Mouse (Mus musculus) ES-E14 (cell line): ENCODE results near the gene Slc25a12. TPM values are rescaled to one million over a fixed set of nuclear protein-coding genes. Genes with fewer than 3 reads are reported as not detected.

Source experiments
- DNase-seq: peaks from one replicate; pipeline ENCODE4 v3.0.0-alpha.2; 2013; ENCODE audit warnings: low read depth, low spot score
- H3K27ac ChIP-seq: 2 replicates; pipeline ENCODE4 v1.5.1; 2012; ENCODE audit warnings: low read depth, mild to moderate bottlenecking, low read length, moderate library complexity, mixed read lengths; ENCODE audit not compliant: poor library complexity, insufficient read depth, severe bottlenecking
- H3K36me3 ChIP-seq: 2 replicates; pipeline ENCODE4 v1.6.1; 2012; ENCODE audit warnings: mild to moderate bottlenecking, low read length, moderate library complexity, mixed read lengths; ENCODE audit not compliant: control insufficient read depth, poor library complexity, insufficient read depth, severe bottlenecking
- H3K4me1 ChIP-seq, 2 experiments: fragments of 150-350 bp in 1 of 2; sonication (generic) in 1 of 2; 2 replicates each; pipeline ENCODE4 v1.6.1; 2012; ENCODE audit warnings: low read length in 2 of 2, mild to moderate bottlenecking in 1 of 2, mixed read lengths in 1 of 2; ENCODE audit not compliant: control insufficient read depth in 2 of 2, insufficient read depth in 2 of 2, poor library complexity in 1 of 2
- H3K4me3 ChIP-seq, 2 experiments: fragments of 150-350 bp in 1 of 2; sonication (generic) in 1 of 2; 2 replicates each; pipeline ENCODE4 v1.5.1; 2012; ENCODE audit warnings: low read length in 2 of 2, low read depth in 1 of 2, mild to moderate bottlenecking in 1 of 2, mixed read lengths in 1 of 2; ENCODE audit not compliant: insufficient read depth in 1 of 2, poor library complexity in 1 of 2, severe bottlenecking in 1 of 2
- H3K9ac ChIP-seq: 2 replicates; pipeline ENCODE4 v1.6.1; 2012; ENCODE audit warnings: low read depth, mild to moderate bottlenecking, low read length, mixed read lengths; ENCODE audit not compliant: poor library complexity, insufficient read depth, severe bottlenecking
- H3K9me3 ChIP-seq: fragments of 150-350 bp; sonication (generic); 2 replicates; pipeline ENCODE4 v1.6.1; 2012; ENCODE audit warnings: low read depth, mild to moderate bottlenecking, low read length; ENCODE audit not compliant: control insufficient read depth, insufficient read depth
- CHD2 ChIP-seq: IDR thresholded peaks from 2 replicates; pipeline ENCODE4 v1.6.1; 2014; ENCODE audit warnings: mild to moderate bottlenecking, low read depth, low read length, inconsistent platforms
- HCFC1 ChIP-seq: IDR thresholded peaks from 2 replicates; pipeline ENCODE4 v1.6.1; 2012; ENCODE audit warnings: low read length, inconsistent platforms, borderline replicate concordance; ENCODE audit not compliant: insufficient read depth
- MAFK ChIP-seq: IDR thresholded peaks from 2 replicates; pipeline ENCODE4 v1.6.1; 2014; ENCODE audit warnings: mild to moderate bottlenecking, low read depth, low read length, inconsistent platforms; ENCODE audit not compliant: insufficient read depth
- ZC3H11A ChIP-seq: IDR thresholded peaks from 2 replicates; pipeline ENCODE4 v1.6.1; 2012; ENCODE audit warnings: low read depth, mild to moderate bottlenecking, inconsistent platforms, low read length, borderline replicate concordance
- ZNF384 ChIP-seq: IDR thresholded peaks from 2 replicates; pipeline ENCODE4 v1.6.1; 2012; ENCODE audit warnings: low read depth, low read length, inconsistent platforms
- in situ Hi-C, 2 experiments: fragments of 600-800 bp; cut with MboI; formaldehyde crosslinking; loops; one replicate each; pipeline ENCODE4 v1.15.1; 2025; ENCODE audit warnings: low sequenced_read_pairs in 2 of 2, inconsistent platforms in 1 of 2; ENCODE audit not compliant: unreplicated experiment in 2 of 2
- total RNA-seq: library from RNA; depleted of rRNA; stranded (reverse); fragments of 300-350 nt; gene quantifications from 2 replicates; pipeline ENCODE4 v1.2.3, GENCODE M21; 2012

Slc25a12 gene
- total RNA-seq, 1 experiment, result 42.6 TPM

DNA sequence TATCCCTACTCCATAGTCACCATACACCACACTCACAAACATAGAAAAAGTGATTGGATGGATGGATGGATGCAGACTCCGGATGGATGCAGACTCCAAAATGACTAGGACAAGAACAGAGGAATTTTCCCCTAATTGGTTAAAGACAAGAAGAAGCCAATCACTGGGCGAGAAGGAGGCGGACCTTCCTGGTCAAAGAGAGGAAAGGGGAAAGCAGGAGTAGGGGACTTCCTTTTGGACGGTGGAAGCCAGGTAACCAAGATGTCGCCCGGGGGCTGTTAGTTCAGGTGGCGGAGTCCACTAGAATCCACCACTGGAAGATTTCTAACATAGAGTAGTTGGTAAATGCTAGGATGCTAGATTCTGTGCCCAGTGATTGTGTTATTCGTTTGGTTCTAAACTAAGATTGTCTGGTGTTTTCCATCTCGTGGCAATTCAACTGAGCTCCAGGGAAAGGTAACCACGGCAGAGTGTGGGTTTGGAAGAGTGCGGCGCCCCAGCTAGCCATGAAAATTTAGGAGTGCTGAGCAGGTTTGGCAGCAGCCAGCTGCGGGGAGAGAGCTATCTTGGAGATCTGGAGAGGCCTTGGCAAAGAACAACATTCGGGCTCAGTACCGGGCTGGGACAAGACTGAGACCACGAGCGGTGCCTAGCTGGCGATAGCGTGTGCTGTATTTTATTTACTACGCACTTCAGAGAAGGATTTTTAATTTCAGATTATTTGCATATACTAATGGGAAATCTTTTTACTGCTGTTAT lies 19.6 kb downstream of the Slc25a12 start:
- TF ChIP-seq MAFK (no peak), CHD2 (no peak), ZC3H11A (no peak), ZNF384 (no peak), HCFC1 (no peak; the same call in 1 of the 2 replicates)
- H3K27ac ChIP-seq, result peak overlapping the region; percentile 97
- peaks cover 17% of the 10 kb centered on the region for H3K36me3 ChIP-seq
- in situ Hi-C loops, result no loop called here
- peaks cover 0 to 2% of the 10 kb centered on the region in 2 experiments; a peak in 1 of 4 replicates for H3K4me1 ChIP-seq
- H3K4me3 ChIP-seq, result peak overlapping the region; percentile 87 to 91
- H3K9ac ChIP-seq, result peak overlapping the region; percentile 96
- no peaks in the 10 kb centered on the region for H3K9me3 ChIP-seq
- no peak for DNase-seq

DNA sequence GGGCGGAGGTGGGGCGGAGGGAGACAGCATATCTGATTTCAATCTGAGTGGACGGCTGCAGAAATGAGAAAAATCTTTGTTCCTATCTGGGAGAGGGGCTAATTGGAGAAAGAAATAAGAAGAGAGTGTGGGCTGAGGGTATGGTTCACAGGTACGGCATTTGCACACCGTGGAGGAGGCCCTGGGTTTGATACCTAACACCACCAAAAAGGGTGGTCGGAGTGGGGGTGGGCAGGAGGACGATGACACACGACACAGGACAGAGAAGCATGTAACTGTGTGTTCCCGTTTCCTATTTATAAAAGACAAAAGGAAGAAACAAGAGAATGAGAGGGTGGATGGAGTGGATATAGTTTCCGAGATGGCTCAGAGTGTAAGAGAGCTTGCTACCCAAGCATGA lies 20.4 kb downstream of the Slc25a12 start:
- H3K36me3 ChIP-seq, result peaks cover 15% of the 10 kb centered on the region
- H3K9ac ChIP-seq, result peak overlapping the region; percentile 77
- in situ Hi-C loops, result no loop called here
- H3K27ac ChIP-seq, result peak overlapping the region; percentile 77; the same call in 1 of the 2 replicates
- no peaks in the 10 kb centered on the region for H3K9me3 ChIP-seq
- H3K4me3 ChIP-seq, result peak overlapping the region; percentile 87 to 91
- DNase-seq, result no peak
- H3K4me1 ChIP-seq, result peaks cover 0 to 2% of the 10 kb centered on the region in 2 experiments; a peak in 1 of 4 replicates
- no peak for TF ChIP-seq ZNF384
- no peak for TF ChIP-seq HCFC1
- TF ChIP-seq ZC3H11A, result no peak
- no peak for TF ChIP-seq MAFK
- TF ChIP-seq CHD2, result no peak

- H3K4me1 ChIP-seq, result no peaks in the 10 kb centered on the region
- no peak for TF ChIP-seq CHD2
- peaks cover 8% of the 10 kb centered on the region for H3K36me3 ChIP-seq
- no peak overlapping the region for H3K4me3 ChIP-seq
- H3K9me3 ChIP-seq, result no peaks in the 10 kb centered on the region
- DNase-seq, result no peak
- peak overlapping the region; percentile 58; the same call in 1 of the 2 replicates for H3K27ac ChIP-seq
- in situ Hi-C loops, result no loop called here
- H3K9ac ChIP-seq, result no peak overlapping the region
Measured at GRCm38 (mm10) chr2:71343884-71344640, 23.5 kb downstream of the Slc25a12 start.

DNA sequence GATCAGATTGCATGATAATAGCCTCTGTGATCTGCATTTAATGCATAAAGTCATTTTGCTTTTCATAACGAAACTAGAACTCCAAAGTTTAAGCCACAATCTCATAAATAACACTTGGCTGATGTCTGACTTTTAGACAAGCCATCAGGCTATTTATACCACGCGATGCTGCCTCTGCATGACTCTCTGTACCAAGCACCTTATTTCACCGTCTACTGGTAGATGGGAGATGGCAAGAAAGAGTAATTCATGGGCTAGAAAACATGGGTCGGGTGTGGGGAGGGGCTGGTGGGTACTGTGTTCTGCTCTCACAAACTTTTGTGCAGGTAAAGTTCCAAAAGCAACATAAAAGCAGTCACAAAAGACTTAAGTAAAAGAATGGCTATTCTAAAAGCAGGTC lies 27.4 kb downstream of the Slc25a12 start:
- H3K9me3 ChIP-seq, result no peaks in the 10 kb centered on the region
- peaks cover 4 to 9% of the 10 kb centered on the region in 2 experiments for H3K4me1 ChIP-seq
- H3K36me3 ChIP-seq, result peaks cover 2% of the 10 kb centered on the region; the same call in 1 of the 2 replicates
- in situ Hi-C loops, result no loop called here
- H3K27ac ChIP-seq, result no peak overlapping the region
- no peak for TF ChIP-seq HCFC1
- no peak overlapping the region for H3K9ac ChIP-seq
- H3K4me3 ChIP-seq, result no peak overlapping the region
- DNase-seq, result no peak
